Mouse (Mus musculus): ENCODE data around the gene Srrt. TPM values are rescaled to one million over a fixed set of nuclear protein-coding genes. Genes with fewer than 3 reads are reported as not detected.
"Not testable (repeated sequence)": the region's sequence is repeated elsewhere in the genome, so short reads cannot be mapped to it uniquely, and the experiment has no call there.

Srrt gene
- polyA plus RNA-seq, 1 experiment from 2014 or later = 69.9 TPM

DNA sequence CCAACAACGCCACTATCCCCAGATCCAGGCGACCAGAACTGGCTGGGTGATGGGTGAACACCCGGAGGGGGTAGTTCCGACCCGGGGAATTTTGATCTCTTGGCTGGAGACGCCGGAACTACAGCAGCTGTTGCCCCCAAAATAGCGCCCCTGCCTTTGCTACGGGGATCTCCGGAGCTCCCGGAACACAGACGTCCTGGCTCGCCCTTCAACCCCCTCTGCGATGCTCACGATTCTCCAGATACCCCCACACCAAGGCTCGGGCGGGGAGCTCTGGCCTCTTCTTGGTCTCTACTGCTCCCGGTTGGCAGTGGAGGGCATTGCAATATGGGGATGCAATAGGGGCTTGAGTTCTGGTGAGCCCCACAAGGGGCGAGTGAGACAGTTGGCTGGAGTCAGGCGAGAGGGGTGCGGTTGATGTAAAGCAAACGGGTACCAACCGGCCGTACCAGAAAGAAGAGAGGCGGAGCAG, 18.4 kb downstream of the Srrt start:
- no peak for ATAC-seq (ENCODE audit: insufficient number of reproducible peaks, insufficient read depth, low FRiP score, low read depth)
- Histone ChIP-seq H3K9ac (ENCODE audit: low read length) (peak overlapping the region; percentile 62), H3K4me1 (ENCODE audit: control insufficient read depth in 2 of 2, insufficient read depth in 2 of 2, low read length in 2 of 2) (peaks cover 13 to 38% of the 10 kb centered on the region in 2 experiments), H3K36me3 (ENCODE audit: control insufficient read depth, insufficient read depth, low read length) (no peaks in the 10 kb centered on the region), H3K4me2 (ENCODE audit: low read length) (peak overlapping the region; percentile 90), H3K4me3 (ENCODE audit: control insufficient read depth in 1 of 2, insufficient read depth in 1 of 2, low read depth in 1 of 2, low read length in 2 of 2) (peak overlapping the region; percentile 36 to 41), H3K9me3 (ENCODE audit: control insufficient read depth, low read length) (no peaks in the 10 kb centered on the region), H3K27ac (replicated peaks in 1 of 2; ENCODE audit: control insufficient read depth in 1 of 2, insufficient read depth in 1 of 2, low read depth in 2 of 2, low read length in 2 of 2) (no peak overlapping the region), H3K27me3 (ENCODE audit: control insufficient read depth, insufficient read depth, low read length) (peaks cover 45% of the 10 kb centered on the region)
- 4% methylated on average over 25 of the region's 25 CpGs for WGBS

DNA sequence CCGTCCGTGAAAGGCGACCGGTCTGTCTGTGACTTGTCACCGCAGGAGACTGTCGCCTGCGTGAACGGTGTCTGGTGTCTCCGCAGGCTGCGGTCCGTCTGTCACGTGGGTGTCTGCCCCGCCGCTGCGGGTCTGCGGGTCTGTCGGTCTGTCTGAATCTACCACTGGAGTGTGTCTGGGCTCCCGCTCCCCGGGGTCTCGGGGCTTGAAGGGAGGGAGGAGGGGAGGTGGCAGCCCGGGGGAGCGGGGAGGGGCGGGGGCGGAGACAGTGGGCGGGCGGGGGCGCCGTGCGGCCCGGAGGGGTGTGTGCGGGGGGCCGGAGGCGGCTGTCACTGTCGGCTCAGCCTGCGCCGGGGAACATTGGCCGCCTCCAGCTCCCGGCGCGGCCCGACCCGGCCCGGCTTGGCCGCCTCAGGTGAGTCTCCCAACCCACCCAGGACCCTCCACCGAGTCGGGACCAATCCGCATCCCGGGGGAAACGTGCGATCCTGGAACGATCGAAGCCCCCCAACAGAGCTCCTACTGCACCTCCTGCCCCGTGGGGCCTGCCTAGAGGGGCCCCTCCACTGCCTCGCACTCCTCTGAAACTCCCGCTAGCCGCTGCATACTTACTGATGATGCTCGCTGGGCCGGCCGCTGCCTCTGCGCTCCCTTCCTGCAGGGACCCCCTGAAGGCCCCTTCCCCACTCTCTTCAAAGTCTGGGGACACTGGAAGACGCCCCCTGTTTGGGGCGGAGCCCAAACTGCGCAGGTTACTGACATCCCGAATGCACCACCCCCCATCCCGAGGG, 19.3 kb downstream of the Srrt start:
- peaks cover 45% of the 10 kb centered on the region for H3K27me3 ChIP-seq (ENCODE audit: control insufficient read depth, insufficient read depth, low read length)
- H3K4me2 ChIP-seq (ENCODE audit: low read length) = peak overlapping the region; percentile 90
- WGBS = 1% methylated on average over 59 of the region's 65 CpGs
- H3K9ac ChIP-seq (ENCODE audit: low read length) = peak overlapping the region; percentile 66
- no peak overlapping the region for H3K27ac ChIP-seq (replicated peaks in 1 of 2; ENCODE audit: control insufficient read depth in 1 of 2, insufficient read depth in 1 of 2, low read depth in 2 of 2, low read length in 2 of 2)
- no peaks in the 10 kb centered on the region for H3K9me3 ChIP-seq (ENCODE audit: control insufficient read depth, low read length)
- no peaks in the 10 kb centered on the region for H3K36me3 ChIP-seq (ENCODE audit: control insufficient read depth, insufficient read depth, low read length)
- ATAC-seq (ENCODE audit: insufficient number of reproducible peaks, insufficient read depth, low FRiP score, low read depth) = peak; percentile 9; the same call in 1 of the 2 replicates
- peaks cover 13 to 32% of the 10 kb centered on the region in 2 experiments for H3K4me1 ChIP-seq (ENCODE audit: control insufficient read depth in 2 of 2, insufficient read depth in 2 of 2, low read length in 2 of 2)
- H3K4me3 ChIP-seq (ENCODE audit: control insufficient read depth in 1 of 2, insufficient read depth in 1 of 2, low read depth in 1 of 2, low read length in 2 of 2) = peak overlapping the region; percentile 40 to 41

DNA sequence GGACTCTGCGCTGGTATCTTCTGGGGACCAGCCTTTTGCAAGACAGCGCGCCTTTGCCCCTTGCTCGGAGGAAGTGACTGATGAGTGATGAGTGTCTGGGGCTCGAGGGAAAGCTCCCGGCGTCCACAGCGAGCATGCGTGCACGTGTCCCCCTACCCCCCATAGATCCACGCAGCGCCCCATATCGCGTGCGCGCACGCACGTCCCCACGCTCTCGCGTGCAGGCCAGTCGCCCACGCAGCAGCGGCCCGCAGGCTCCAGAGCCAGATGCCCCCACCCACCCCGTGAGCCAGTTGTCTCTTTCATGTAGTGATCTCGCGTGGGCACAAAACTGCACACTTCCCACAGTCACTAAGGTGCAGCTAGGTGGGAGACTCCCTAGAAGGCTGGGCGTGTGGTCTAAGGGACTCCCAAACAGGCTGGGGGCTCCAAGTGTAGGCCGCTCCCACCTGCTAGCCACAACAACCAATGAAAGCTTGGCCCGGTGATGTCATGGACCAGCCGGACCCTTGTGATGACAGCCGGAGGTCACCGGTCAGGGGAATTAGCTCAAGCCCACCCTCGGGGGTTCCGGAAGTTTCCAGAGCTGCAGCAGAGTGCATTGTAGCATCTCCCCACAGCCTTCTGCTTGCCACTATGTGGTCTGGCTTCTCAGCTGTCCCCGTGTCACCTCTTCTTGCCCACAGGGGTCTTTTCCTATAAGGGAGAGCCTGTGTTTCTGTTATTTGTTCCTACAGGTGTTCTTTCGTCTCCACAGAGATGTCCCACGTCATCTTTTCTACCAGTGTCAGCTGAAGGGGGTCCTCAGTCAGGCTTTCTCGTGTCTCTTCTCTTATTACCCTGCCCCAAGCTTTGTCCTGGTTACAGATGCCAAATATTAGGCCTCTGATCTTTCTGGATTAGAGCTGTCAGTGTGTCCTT, 20.2 kb downstream of the Srrt start, which contains the start of gene Ache:
Ache (plus strand) TSS at position 488 of the 921 bp plus-strand sequence.
- under 1% methylated on average over 40 of the region's 40 CpGs for WGBS
- Histone ChIP-seq H3K9me3 (ENCODE audit: control insufficient read depth, low read length) (no peaks in the 10 kb centered on the region), H3K4me2 (ENCODE audit: low read length) (peak within 1 kb of the TSS; percentile 90), H3K36me3 (ENCODE audit: control insufficient read depth, insufficient read depth, low read length) (no peaks in the 10 kb centered on the region), H3K9ac (ENCODE audit: low read length) (peak within 1 kb of the TSS; percentile 66), H3K27me3 (ENCODE audit: control insufficient read depth, insufficient read depth, low read length) (peaks cover 44% of the 10 kb centered on the region), H3K4me3 (ENCODE audit: control insufficient read depth in 1 of 2, insufficient read depth in 1 of 2, low read depth in 1 of 2, low read length in 2 of 2) (peak within 1 kb of the TSS; percentile 40 to 41), H3K4me1 (ENCODE audit: control insufficient read depth in 2 of 2, insufficient read depth in 2 of 2, low read length in 2 of 2) (peaks cover 13 to 27% of the 10 kb centered on the region in 2 experiments), H3K27ac (replicated peaks in 1 of 2; ENCODE audit: control insufficient read depth in 1 of 2, insufficient read depth in 1 of 2, low read depth in 2 of 2, low read length in 2 of 2) (no peak within 1 kb of the TSS)
- ATAC-seq (ENCODE audit: insufficient number of reproducible peaks, insufficient read depth, low FRiP score, low read depth) = no peak

DNA sequence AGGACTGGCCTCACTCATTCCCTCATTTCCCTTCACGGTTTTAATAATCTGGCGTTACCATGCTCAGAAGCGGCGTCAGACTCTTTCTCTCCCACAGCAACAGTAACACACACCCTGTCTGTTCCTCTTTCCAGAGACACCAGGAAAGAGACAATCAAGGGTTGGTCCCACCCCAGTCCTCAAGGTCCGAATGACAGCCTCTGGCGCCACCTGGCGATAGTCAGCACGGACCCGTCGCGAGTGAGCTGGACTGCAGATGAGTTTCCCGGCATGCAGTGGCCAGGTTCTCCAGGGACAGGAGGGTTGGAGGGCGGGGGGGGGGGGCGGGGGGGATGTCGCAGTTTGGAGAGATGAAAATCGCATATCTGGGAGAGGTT, 20.8 kb downstream of the Srrt start:
- ATAC-seq (ENCODE audit: insufficient number of reproducible peaks, insufficient read depth, low FRiP score, low read depth) = peak; percentile 40; the same call in 1 of the 2 replicates
- Histone ChIP-seq H3K36me3 (ENCODE audit: control insufficient read depth, insufficient read depth, low read length) (no peaks in the 10 kb centered on the region), H3K4me2 (ENCODE audit: low read length) (peak overlapping the region; percentile 90), H3K27me3 (ENCODE audit: control insufficient read depth, insufficient read depth, low read length) (peaks cover 40% of the 10 kb centered on the region), H3K9ac (ENCODE audit: low read length) (peak overlapping the region; percentile 54; the same call in 1 of the 2 replicates), H3K9me3 (ENCODE audit: control insufficient read depth, low read length) (no peaks in the 10 kb centered on the region), H3K4me3 (ENCODE audit: control insufficient read depth in 1 of 2, insufficient read depth in 1 of 2, low read depth in 1 of 2, low read length in 2 of 2) (peak overlapping the region; percentile 28 to 41), H3K27ac (replicated peaks in 1 of 2; ENCODE audit: control insufficient read depth in 1 of 2, insufficient read depth in 1 of 2, low read depth in 2 of 2, low read length in 2 of 2) (no peak overlapping the region), H3K4me1 (ENCODE audit: control insufficient read depth in 2 of 2, insufficient read depth in 2 of 2, low read length in 2 of 2) (peaks cover 13 to 27% of the 10 kb centered on the region in 2 experiments)
- under 1% methylated on average over 16 of the region's 16 CpGs for WGBS

DNA sequence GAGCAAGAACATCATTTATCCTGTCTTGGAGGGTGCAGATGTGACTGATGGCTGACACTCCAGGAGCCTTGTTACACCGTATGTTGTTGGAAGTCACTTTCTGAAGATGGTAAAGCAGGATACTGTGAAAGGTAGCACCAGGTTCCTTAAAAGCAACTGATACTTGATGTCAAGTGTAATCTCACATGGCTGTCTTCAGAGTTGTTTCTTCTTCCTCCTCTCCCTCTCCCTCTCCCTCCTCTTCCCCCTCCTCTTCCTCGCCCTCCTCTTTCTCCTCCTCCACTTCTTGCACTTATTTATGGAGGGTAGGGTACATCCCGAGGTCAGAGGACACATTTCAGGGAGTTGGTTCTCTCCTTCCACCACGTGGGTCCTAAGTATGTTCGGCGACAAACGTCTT, 21.5 kb downstream of the Srrt start:
- no peak overlapping the region for H3K4me3 ChIP-seq (ENCODE audit: control insufficient read depth in 1 of 2, insufficient read depth in 1 of 2, low read depth in 1 of 2, low read length in 2 of 2)
- WGBS = 48% methylated on average over 7 of the region's 7 CpGs
- peaks cover 33% of the 10 kb centered on the region for H3K27me3 ChIP-seq (ENCODE audit: control insufficient read depth, insufficient read depth, low read length)
- H3K9ac ChIP-seq (ENCODE audit: low read length) = no peak overlapping the region
- peaks cover 13 to 27% of the 10 kb centered on the region in 2 experiments for H3K4me1 ChIP-seq (ENCODE audit: control insufficient read depth in 2 of 2, insufficient read depth in 2 of 2, low read length in 2 of 2)
- ATAC-seq (ENCODE audit: insufficient number of reproducible peaks, insufficient read depth, low FRiP score, low read depth) = no peak
- no peaks in the 10 kb centered on the region for H3K9me3 ChIP-seq (ENCODE audit: control insufficient read depth, low read length)
- no peak overlapping the region for H3K4me2 ChIP-seq (ENCODE audit: low read length)
- no peaks in the 10 kb centered on the region for H3K36me3 ChIP-seq (ENCODE audit: control insufficient read depth, insufficient read depth, low read length)
- H3K27ac ChIP-seq (replicated peaks in 1 of 2; ENCODE audit: control insufficient read depth in 1 of 2, insufficient read depth in 1 of 2, low read depth in 2 of 2, low read length in 2 of 2) = no peak overlapping the region

DNA sequence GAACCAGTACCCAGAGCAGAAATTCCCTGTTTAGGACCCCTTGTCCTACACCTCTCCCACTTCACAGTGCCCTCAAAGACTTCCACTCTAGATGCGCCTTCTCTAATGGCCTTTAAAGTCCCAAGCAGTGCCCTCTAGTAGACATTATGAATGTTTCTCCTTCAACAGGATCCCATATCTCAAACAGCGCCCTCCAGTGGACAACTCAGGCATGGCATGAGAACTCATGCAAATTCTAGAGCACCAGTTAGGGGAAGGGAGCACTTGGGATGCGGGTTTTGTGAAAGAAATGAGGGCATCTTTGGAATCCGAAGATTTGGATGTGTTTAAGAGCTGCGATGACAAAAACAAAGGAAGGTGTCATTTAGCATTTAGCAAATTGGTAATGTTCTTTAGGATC, 22.4 kb downstream of the Srrt start:
- WGBS = 47% methylated on average over 5 of the region's 5 CpGs
- H3K4me3 ChIP-seq (ENCODE audit: control insufficient read depth in 1 of 2, insufficient read depth in 1 of 2, low read depth in 1 of 2, low read length in 2 of 2) = no peak overlapping the region
- no peak for ATAC-seq (ENCODE audit: insufficient number of reproducible peaks, insufficient read depth, low FRiP score, low read depth)
- H3K4me2 ChIP-seq (ENCODE audit: low read length) = no peak overlapping the region
- H3K9me3 ChIP-seq (ENCODE audit: control insufficient read depth, low read length) = no peaks in the 10 kb centered on the region
- H3K9ac ChIP-seq (ENCODE audit: low read length) = no peak overlapping the region
- no peak overlapping the region for H3K27ac ChIP-seq (replicated peaks in 1 of 2; ENCODE audit: control insufficient read depth in 1 of 2, insufficient read depth in 1 of 2, low read depth in 2 of 2, low read length in 2 of 2)
- peaks cover 13 to 26% of the 10 kb centered on the region in 2 experiments for H3K4me1 ChIP-seq (ENCODE audit: control insufficient read depth in 2 of 2, insufficient read depth in 2 of 2, low read length in 2 of 2)
- peaks cover 26% of the 10 kb centered on the region for H3K27me3 ChIP-seq (ENCODE audit: control insufficient read depth, insufficient read depth, low read length)
- H3K36me3 ChIP-seq (ENCODE audit: control insufficient read depth, insufficient read depth, low read length) = no peaks in the 10 kb centered on the region

DNA sequence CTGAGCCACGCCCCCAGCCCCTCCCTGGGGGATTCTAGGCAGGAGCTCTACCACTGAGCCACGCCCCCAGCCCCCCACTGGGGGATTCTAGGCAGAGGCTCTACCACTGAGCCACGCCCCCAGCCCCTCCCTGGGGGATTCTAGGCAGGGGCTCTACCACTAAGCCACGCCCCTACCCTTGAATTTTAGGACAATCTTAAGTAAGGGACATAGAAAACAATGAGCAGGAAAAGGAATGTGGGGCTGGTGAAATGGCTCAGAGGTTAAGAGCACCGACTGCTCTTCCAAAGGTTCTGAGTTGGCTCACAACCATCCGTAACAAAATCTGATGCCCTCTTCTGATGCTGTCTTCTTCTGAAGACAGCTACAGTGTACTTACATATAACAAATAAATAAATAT, 23.1 kb downstream of the Srrt start:
- H3K4me2 ChIP-seq (ENCODE audit: low read length); H3K9ac ChIP-seq (ENCODE audit: low read length); ATAC-seq (ENCODE audit: insufficient number of reproducible peaks, insufficient read depth, low FRiP score, low read depth); H3K4me3 ChIP-seq (ENCODE audit: control insufficient read depth in 1 of 2, insufficient read depth in 1 of 2, low read depth in 1 of 2, low read length in 2 of 2); H3K36me3 ChIP-seq (ENCODE audit: control insufficient read depth, insufficient read depth, low read length); H3K9me3 ChIP-seq (ENCODE audit: control insufficient read depth, low read length); H3K27ac ChIP-seq (replicated peaks in 1 of 2; ENCODE audit: control insufficient read depth in 1 of 2, insufficient read depth in 1 of 2, low read depth in 2 of 2, low read length in 2 of 2): not testable (repeated sequence)
- Histone ChIP-seq H3K27me3 (ENCODE audit: control insufficient read depth, insufficient read depth, low read length) (peaks cover 21% of the 10 kb centered on the region), H3K4me1 (ENCODE audit: control insufficient read depth in 2 of 2, insufficient read depth in 2 of 2, low read length in 2 of 2) (peaks cover 12 to 19% of the 10 kb centered on the region in 2 experiments)
- WGBS = 81% methylated on average over 6 of the region's 6 CpGs
